Mouse (Mus musculus): ENCODE results near the gene Apoa1. TPM values are rescaled to one million over a fixed set of nuclear protein-coding genes. Genes with fewer than 3 reads are reported as not detected.

Apoa1 gene
- polyA plus RNA-seq, 1 experiment from 2014 or later: 124 TPM

DNA sequence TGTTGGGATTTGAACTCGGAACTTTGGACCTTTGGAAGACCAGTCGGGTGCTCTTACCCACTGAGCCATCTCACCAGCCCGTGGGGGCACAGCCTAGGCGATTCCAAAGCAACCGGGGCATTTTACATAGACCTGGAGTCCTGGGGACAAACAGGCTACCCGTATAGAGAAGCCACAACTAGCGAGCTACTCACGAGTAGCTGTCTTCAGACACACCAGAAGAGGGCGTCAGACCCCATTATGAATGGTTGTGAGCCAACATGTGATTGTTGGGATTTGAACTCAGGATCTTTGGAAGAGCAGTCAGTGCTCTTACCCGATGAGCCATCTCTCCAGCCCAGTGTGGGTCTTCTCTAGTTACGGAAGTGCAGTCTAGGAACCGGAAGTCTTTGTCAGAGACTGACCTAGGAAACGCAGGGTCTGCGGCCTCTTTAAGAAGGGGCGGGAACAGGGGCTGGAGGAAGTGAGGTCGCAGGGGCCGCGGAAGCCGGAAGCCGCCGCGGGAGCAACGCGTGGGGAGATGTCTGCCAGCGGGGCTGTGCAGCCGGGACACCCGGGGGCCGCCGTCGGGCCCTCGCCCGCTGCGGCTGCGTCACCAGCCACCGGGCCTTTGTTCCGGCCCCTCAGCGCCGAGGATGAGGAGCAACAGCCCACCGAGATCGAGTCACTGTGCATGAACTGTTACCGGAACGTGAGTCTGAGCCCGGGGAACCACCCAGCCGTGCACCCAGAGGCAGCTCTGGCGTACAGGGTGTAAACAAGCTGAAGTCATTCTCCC, 44.5 kb downstream of the Apoa1 start, which contains the start of gene Zpr1:
Gene Zpr1 (plus strand): TSS at position 388 of the 778 bp plus-strand sequence.
- peaks cover 23% of the 10 kb centered on the region for H3K4me1 ChIP-seq
- H3K27me3 ChIP-seq (ENCODE audit: insufficient read depth, poor library complexity, severe bottlenecking): peaks cover 38% of the 10 kb centered on the region
- H3K9me3 ChIP-seq: no peaks in the 10 kb centered on the region
- peak within 1 kb of the TSS; percentile 82 for H3K27ac ChIP-seq
- 5% methylated on average over 45 of the region's 45 CpGs for WGBS
- DNase-seq (ENCODE audit: low spot score): peak; percentile 95
- H3K4me3 ChIP-seq: peak within 1 kb of the TSS; percentile 96
- H3K36me3 ChIP-seq: peaks cover 37% of the 10 kb centered on the region

DNA sequence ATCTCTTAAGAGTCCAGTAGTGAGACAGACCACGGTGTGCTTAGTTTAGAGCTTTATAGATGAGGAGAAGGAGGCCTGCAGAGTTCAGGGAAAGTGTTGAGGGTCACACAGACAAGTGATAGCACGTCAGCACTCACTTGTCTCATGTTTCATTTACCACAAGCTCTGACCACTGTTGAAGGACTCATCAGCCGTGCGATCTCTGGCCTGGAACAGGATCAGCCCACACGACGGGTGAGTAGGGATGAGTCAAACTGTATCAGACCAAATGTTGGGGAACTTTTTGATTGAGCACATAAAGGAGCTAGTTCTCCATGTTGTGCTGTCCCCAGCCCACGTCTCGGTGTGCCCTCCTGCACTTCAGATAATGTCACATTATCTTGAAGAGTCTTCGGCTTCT, 46.1 kb downstream of the Apoa1 start:
- peaks cover 47% of the 10 kb centered on the region for H3K36me3 ChIP-seq

More for the DNA sequence above, 46.1 kb downstream of the Apoa1 start:
- DNase-seq (ENCODE audit: low spot score): no peak
- Histone ChIP-seq H3K27me3 (ENCODE audit: insufficient read depth, poor library complexity, severe bottlenecking) (peaks cover 22% of the 10 kb centered on the region), H3K4me3 (no peak overlapping the region), H3K4me1 (peaks cover 23% of the 10 kb centered on the region), H3K27ac (no peak overlapping the region), H3K9me3 (no peaks in the 10 kb centered on the region)
- WGBS: 74% methylated on average over 9 of the region's 9 CpGs

Other genes with a start within 250 kb of the Apoa1 start
- 183 and 212 TPM in 2 replicates for gene Pafah1b2, start 215.9 kb upstream of the Apoa1 start, polyA plus RNA-seq (2016; fragmentation: Nextera tagmentation; extraction: Ambion mirVana)
- 6.4 and 8.0 TPM in 2 replicates for gene Sik3, start 215.8 kb upstream of the Apoa1 start, polyA plus RNA-seq (2016; fragmentation: Nextera tagmentation; extraction: Ambion mirVana)
- not detected in 2 replicates for gene Apoc3, start 7.1 kb downstream of the Apoa1 start, polyA plus RNA-seq (2016; fragmentation: Nextera tagmentation; extraction: Ambion mirVana)
- gene Apoa4, start 12.1 kb downstream of the Apoa1 start, polyA plus RNA-seq (2016; fragmentation: Nextera tagmentation; extraction: Ambion mirVana): 0.07 and 1.2 TPM in 2 replicates
- gene Apoa5, start 40.1 kb downstream of the Apoa1 start, polyA plus RNA-seq (2016; fragmentation: Nextera tagmentation; extraction: Ambion mirVana): 0.23 TPM in 1 of 2 replicates, not detected in the other
- 47.6 and 62.5 TPM in 2 replicates for gene Zpr1, start 44.5 kb downstream of the Apoa1 start, polyA plus RNA-seq (2016; fragmentation: Nextera tagmentation; extraction: Ambion mirVana)
- gene Bud13, start 54.4 kb downstream of the Apoa1 start, polyA plus RNA-seq (2016; fragmentation: Nextera tagmentation; extraction: Ambion mirVana): 16.8 and 22.8 TPM in 2 replicates
- gene 4931429L15Rik, start 91.4 kb downstream of the Apoa1 start, polyA plus RNA-seq (2016; fragmentation: Nextera tagmentation; extraction: Ambion mirVana): not detected in 2 replicates